Mouse (Mus musculus) urinary bladder, adult 2 months (tissue): Measurements from ENCODE around the gene Tmeff1. TPM values are rescaled to one million over a fixed set of nuclear protein-coding genes. Genes with fewer than 3 reads are reported as not detected.

Experiments used
- DNase-seq: peaks from one replicate; pipeline ENCODE4 v3.0.0; 2022; ENCODE audit warnings: low spot score
- polyA plus RNA-seq: library from polyadenylated mRNA; depleted of rRNA; stranded (reverse); fragments of >200 nt; gene quantifications from 2 replicates; pipeline ENCODE4 v1.2.3, GENCODE M21; 2012

Gene Tmeff1
- polyA plus RNA-seq, 1 experiment = 22.8 TPM

DNA sequence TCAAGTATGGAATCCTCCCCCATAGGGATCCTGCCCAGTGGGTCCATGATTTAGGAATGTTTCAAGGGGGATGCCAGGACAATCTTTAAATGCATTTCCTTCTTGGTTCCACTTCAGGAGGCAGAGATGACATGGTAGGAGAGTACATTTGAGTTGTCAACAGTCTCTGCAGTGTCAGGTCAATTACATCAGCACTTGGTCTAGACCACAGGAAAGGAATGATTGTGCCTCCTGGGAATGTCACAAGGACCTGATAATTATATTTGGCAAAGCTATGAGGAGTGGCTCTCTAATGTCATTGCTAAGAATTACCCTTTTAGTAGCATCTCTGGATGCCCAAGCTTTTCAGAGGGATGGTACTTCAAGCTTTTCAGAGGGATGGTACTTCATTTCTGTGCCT lies 20.0 kb upstream of the Tmeff1 start:
- no peak for DNase-seq

GRCm38 (mm10) chr4:48576361-48576760 lies 8.6 kb upstream of the Tmeff1 start:
- DNase-seq = no peak

- no peak for DNase-seq
Observed at GRCm38 (mm10) chr4:48577831-48578230, 7.1 kb upstream of the Tmeff1 start.

GRCm38 (mm10) chr4:48578399-48578798 lies 6.6 kb upstream of the Tmeff1 start:
- DNase-seq = no peak

GRCm38 (mm10) chr4:48579475-48580110 lies 5.4 kb upstream of the Tmeff1 start:
- DNase-seq = no peak

GRCm38 (mm10) chr4:48581201-48581600 lies 3.8 kb upstream of the Tmeff1 start:
- DNase-seq = no peak

- no peak for DNase-seq
Observed at GRCm38 (mm10) chr4:48581993-48582392, 3.0 kb upstream of the Tmeff1 start.

GRCm38 (mm10) chr4:48582941-48583340 lies 2.0 kb upstream of the Tmeff1 start:
- DNase-seq = no peak

- peak; percentile 60 for DNase-seq
Observed at GRCm38 (mm10) chr4:48585241-48586098, 496 bp downstream of the Tmeff1 start.

GRCm38 (mm10) chr4:48586099-48586821 lies 1.3 kb downstream of the Tmeff1 start:
- DNase-seq = peak; percentile 26

- DNase-seq = no peak
Observed at GRCm38 (mm10) chr4:48587526-48587925, 2.6 kb downstream of the Tmeff1 start.

- no peak for DNase-seq
Observed at GRCm38 (mm10) chr4:48588576-48588975, 3.6 kb downstream of the Tmeff1 start.

- DNase-seq = no peak
Observed at GRCm38 (mm10) chr4:48590862-48591261, 5.9 kb downstream of the Tmeff1 start.

- DNase-seq = no peak
Observed at GRCm38 (mm10) chr4:48591390-48591789, 6.4 kb downstream of the Tmeff1 start.

DNA sequence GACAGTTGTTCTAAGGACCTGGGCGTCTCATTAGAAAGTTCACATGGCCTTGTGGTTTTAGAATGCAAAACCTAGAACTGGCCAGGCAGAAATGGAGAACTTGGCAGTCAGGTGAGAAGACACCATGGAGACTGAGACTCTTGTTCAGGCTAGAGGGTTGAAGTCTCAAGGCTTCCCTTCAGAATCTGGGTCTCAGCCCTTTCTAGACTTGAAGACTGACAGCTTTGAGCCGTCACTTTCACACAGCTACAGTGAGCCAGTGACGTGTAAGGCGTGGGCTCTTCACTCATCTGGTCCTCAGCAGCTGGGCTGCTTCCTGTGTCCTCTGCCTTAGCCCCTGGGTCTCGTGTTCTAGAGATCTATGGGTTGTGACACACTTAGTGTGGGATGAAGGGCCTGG lies 7.4 kb downstream of the Tmeff1 start:
- no peak for DNase-seq

GRCm38 (mm10) chr4:48592844-48593243 lies 7.9 kb downstream of the Tmeff1 start:
- no peak for DNase-seq

DNA sequence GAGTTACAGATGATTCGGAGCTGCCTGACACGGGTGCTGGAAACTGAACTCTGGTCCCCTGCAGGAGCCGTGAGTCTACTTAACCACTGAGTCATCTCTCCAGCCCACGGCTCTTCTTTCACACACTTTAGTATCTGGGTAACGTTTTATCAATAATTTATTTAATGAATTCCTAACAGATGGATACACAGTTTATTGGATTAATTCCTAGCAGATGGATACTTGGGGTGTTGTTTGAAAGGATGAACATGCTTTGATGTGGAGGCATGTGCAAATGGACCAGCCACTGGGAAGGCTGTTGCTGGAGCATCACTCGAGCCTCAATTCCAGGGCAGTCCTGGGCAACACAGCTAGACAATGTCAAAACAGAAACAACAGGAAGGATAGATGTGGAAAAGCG lies 11.1 kb downstream of the Tmeff1 start:
- DNase-seq = no peak

- DNase-seq = no peak
Observed at GRCm38 (mm10) chr4:48605650-48606049, 20.7 kb downstream of the Tmeff1 start.

GRCm38 (mm10) chr4:48609485-48609884 lies 24.5 kb downstream of the Tmeff1 start:
- DNase-seq = no peak

DNA sequence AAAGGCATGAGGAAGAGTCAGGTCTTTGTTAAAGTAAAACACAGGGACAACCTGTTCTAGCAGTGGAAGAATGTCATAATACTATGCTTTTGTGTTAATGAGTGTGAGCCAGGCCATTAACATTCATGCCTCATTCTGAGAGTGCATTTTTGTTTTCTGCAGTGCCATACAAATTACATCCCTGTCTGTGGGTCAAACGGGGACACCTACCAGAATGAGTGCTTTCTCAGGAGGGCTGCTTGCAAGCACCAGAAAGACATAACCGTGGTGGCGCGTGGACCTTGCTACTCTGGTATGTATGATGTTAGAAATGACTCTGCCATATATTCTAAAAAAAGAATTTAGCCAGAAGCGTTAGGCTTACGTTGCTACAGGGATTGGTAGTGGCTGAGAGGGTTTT lies 25.3 kb downstream of the Tmeff1 start:
- DNase-seq = no peak

- DNase-seq = no peak
Observed at GRCm38 (mm10) chr4:48615483-48615882, 30.5 kb downstream of the Tmeff1 start.

DNA sequence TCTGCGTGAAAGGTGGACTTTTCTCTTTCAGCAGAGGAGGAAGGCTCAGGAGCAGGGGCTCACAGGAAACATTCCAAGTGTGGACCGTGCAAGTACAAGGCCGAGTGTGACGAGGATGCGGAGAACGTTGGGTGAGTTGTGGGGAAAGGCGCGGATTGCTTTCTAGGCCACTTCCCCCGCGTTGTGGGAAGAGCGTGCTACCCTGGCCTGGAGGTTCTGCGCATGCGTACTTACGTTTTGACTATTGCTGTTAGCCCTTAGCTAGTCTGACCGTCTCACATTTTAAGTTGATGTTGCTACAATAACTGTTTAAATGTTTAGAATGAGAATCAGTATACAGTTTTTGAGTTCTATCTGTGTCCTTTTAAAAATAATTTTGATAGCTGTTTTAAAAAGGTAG lies 32.2 kb downstream of the Tmeff1 start:
- no peak for DNase-seq

GRCm38 (mm10) chr4:48620121-48620520 lies 35.1 kb downstream of the Tmeff1 start:
- DNase-seq = no peak
